18 mouse cellular contexts compared by ENCODE assay signal in the genomic region with DNA sequence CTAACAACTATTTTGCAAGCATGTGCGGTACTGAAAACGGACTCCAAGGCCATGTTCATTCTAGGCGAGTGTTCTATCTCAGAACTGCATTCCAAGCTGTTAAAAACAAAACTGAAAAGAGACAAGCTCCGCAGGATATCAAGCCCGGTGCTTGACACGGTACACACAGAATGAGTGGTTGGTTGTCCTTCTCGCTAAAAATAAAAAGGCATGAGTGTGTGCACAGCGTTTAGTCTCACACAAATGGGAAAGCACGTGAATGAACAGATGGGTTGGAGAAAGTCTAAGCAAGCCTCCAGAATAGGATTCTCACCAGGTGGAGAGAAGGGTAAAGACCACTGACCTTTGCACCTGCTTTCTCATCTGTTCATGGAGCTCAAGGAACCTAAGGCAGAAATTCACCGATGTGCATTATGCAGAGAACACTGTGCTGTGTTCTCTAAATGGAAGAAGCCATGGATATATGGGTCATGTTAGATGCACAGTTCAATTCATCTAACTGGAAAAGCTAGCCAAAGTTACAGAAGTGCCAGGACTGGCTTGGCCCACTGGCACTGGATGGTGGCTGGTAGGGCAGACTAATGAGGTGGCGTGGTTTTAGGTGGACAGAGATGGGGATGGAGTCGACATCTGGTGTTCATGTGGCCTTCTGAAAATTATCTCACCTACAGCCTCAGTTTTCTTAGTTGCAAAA.
DNase-seq lines count a peak whose midpoint lies in the region; ATAC-seq and TF ChIP-seq lines count a peak whose summit lies in the region.
"Had no signal": no experiment of that assay in that cellular context is flagged by ENCODE, and none has a peak within 500 bp of the region (broad histone marks: within the 10 kb centered on the region; RNA-seq: fewer than 3 reads in every experiment).

No protein-coding gene starts in this region.

- WGBS in heart, embryonic 10.5 days = 64% methylated on average over 12 of the region's 12 CpGs
- 49% methylated on average over 12 of the region's 12 CpGs for WGBS in heart, embryonic 16.5 days
- WGBS in forebrain, postnatal 0 days = 73% methylated on average over 12 of the region's 12 CpGs

- no peak for TF ChIP-seq CTCF in forebrain, postnatal 0 days (IDR thresholded peaks at IDR 0.05; ENCODE audit: low read depth)

- intact Hi-C loops in heart, postnatal 25 days (cut with DNase I) = no loop called here

- H3K9me3 ChIP-seq in heart, embryonic 10.5 days = no peaks in the 10 kb centered on the region
- H3K9me3 ChIP-seq in heart, embryonic 16.5 days (replicated peaks; ENCODE audit: control insufficient read depth, low read length) = no peaks in the 10 kb centered on the region
- H3K9me3 ChIP-seq in forebrain, postnatal 0 days (ENCODE audit: low read length) = no peaks in the 10 kb centered on the region
- H3K9me3 ChIP-seq: embryonic facial prominence, embryonic 15.5 days; limb, embryonic 12.5 days; liver, embryonic 15.5 days; midbrain, embryonic 10.5 days had no signal

- no peaks in the 10 kb centered on the region for H3K27me3 ChIP-seq in heart, embryonic 10.5 days (ENCODE audit: insufficient read depth, poor library complexity, severe bottlenecking)
- H3K27me3 ChIP-seq in heart, embryonic 16.5 days (ENCODE audit: control insufficient read depth, insufficient read depth, low read length) = no peaks in the 10 kb centered on the region
- H3K27me3 ChIP-seq in forebrain, postnatal 0 days (ENCODE audit: insufficient read depth, low read length) = no peaks in the 10 kb centered on the region
- H3K27me3 ChIP-seq: embryonic facial prominence, embryonic 15.5 days; limb, embryonic 12.5 days; liver, embryonic 15.5 days had no signal

- H3K27ac ChIP-seq in heart, embryonic 10.5 days = no peak overlapping the region
- peak overlapping the region; percentile 86 for H3K27ac ChIP-seq in heart, embryonic 16.5 days (ENCODE audit: low read length)
- H3K27ac ChIP-seq in forebrain, postnatal 0 days (ENCODE audit: low read depth, low read length) = no peak overlapping the region
- H3K27ac ChIP-seq: embryonic facial prominence, embryonic 15.5 days; hindbrain, postnatal 0 days; limb, embryonic 12.5 days; liver, embryonic 15.5 days; midbrain, embryonic 10.5 days had no signal

- no peaks in the 10 kb centered on the region for H3K4me1 ChIP-seq in heart, embryonic 10.5 days
- peaks cover 7% of the 10 kb centered on the region for H3K4me1 ChIP-seq in heart, embryonic 16.5 days (ENCODE audit: control insufficient read depth, insufficient read depth, low read length)
- peaks cover 10% of the 10 kb centered on the region; the same call in 1 of the 2 replicates for H3K4me1 ChIP-seq in forebrain, postnatal 0 days (ENCODE audit: insufficient read depth)
- H3K4me1 ChIP-seq: liver, embryonic 15.5 days had no signal

- H3K4me2 ChIP-seq in heart, embryonic 16.5 days (ENCODE audit: low read depth, low read length) = peak overlapping the region; percentile 56
- no peak overlapping the region for H3K4me2 ChIP-seq in forebrain, postnatal 0 days (ENCODE audit: low read depth)
- H3K4me2 ChIP-seq: embryonic facial prominence, embryonic 15.5 days; limb, embryonic 12.5 days; liver, embryonic 15.5 days had no signal

- H3K36me3 ChIP-seq in heart, embryonic 10.5 days = no peaks in the 10 kb centered on the region
- no peaks in the 10 kb centered on the region for H3K36me3 ChIP-seq in heart, embryonic 16.5 days (ENCODE audit: control insufficient read depth, insufficient read depth)
- no peaks in the 10 kb centered on the region for H3K36me3 ChIP-seq in forebrain, postnatal 0 days (ENCODE audit: insufficient read depth)
- H3K36me3 ChIP-seq: embryonic facial prominence, embryonic 15.5 days; G1E; limb, embryonic 12.5 days; liver, embryonic 15.5 days; midbrain, embryonic 10.5 days had no signal

- H3K9ac ChIP-seq in heart, embryonic 16.5 days (ENCODE audit: low read length) = peak overlapping the region; percentile 15; the same call in 1 of the 2 replicates
- H3K9ac ChIP-seq in forebrain, postnatal 0 days = no peak overlapping the region
- H3K9ac ChIP-seq: embryonic facial prominence, embryonic 15.5 days; limb, embryonic 12.5 days; liver, embryonic 15.5 days had no signal

- no peak overlapping the region for H3K4me3 ChIP-seq in heart, embryonic 10.5 days
- H3K4me3 ChIP-seq in heart, embryonic 16.5 days (ENCODE audit: low read length) = peak overlapping the region; percentile 12; the same call in 1 of the 2 replicates
- H3K4me3 ChIP-seq in forebrain, postnatal 0 days (ENCODE audit: low read depth, low read length) = no peak overlapping the region
- H3K4me3 ChIP-seq: embryonic facial prominence, embryonic 15.5 days; limb, embryonic 12.5 days; liver, embryonic 15.5 days; midbrain, embryonic 10.5 days had no signal

- ATAC-seq in heart, embryonic 16.5 days (replicated peaks; ENCODE audit: extremely low read depth, insufficient read depth, low FRiP score) = peak; percentile 81
- no peak for ATAC-seq in forebrain, postnatal 0 days
- ATAC-seq: hindbrain, postnatal 0 days had no signal

- DNase-seq in heart, embryonic 10.5 days (ENCODE audit: low spot score) = peak; percentile 65
- DNase-seq in heart, postnatal 25 days (ENCODE audit: low spot score) = no peak
- peak; percentile 41 for DNase-seq in cerebellum, adult 11 months
- DNase-seq in cerebellum, adult 9-11 months = peak; percentile 65
- no peak for DNase-seq in lung, adult 18-20 months
- no peak for DNase-seq in forebrain, postnatal 0 days
- DNase-seq: adrenal gland, adult 2 months; kidney, adult 18-20 months; lung, postnatal 36 days; right cerebral cortex, postnatal 25 days; thymus, postnatal 4 days had no signal

Comparison
In these comparisons a context has a peak if more than half of its experiments do, and no peak if none do; other contexts are left out.
1. DNase-seq: peak in heart, embryonic 10.5 days (single experiment), cerebellum, adult 11 months (single experiment) and cerebellum, adult 9-11 months (single experiment); none in heart, postnatal 25 days (single experiment), lung, adult 18-20 months (0 of 2) and forebrain, postnatal 0 days (single experiment).